Mouse (Mus musculus) hindbrain, embryonic 14.5 days (tissue): ENCODE measurements at regions not wholly inside any gene's neighbourhood (a gene's known extent, or its start where the extent isn't known, plus 50 kb on each side); places are given as distances from the start of the nearest gene placed in this dataset.

ENCODE experiments used
- ATAC-seq: fragments of 200-750 bp; cut with Nextera tagmentation; 2 replicates; pipeline ENCODE4 v1.8.0; 2017; ENCODE audit warnings: moderate number of reproducible peaks, mild to moderate bottlenecking, moderate TSS enrichment, moderate library complexity; ENCODE audit not compliant: low FRiP score
- DNase-seq: peaks from one replicate; pipeline ENCODE4 v3.0.0-alpha.2; 2015; ENCODE audit warnings: low spot score
- H3K27ac ChIP-seq: fragments of 300-500 bp; sonication (generic); 2 replicates; pipeline ENCODE4 v1.5.1; 2014; ENCODE audit warnings: mild to moderate bottlenecking, moderate library complexity
- H3K27me3 ChIP-seq: fragments of 300-500 bp; sonication (generic); 2 replicates; pipeline ENCODE4 v1.6.1; 2014; ENCODE audit warnings: mild to moderate bottlenecking, low read length, mixed read lengths; ENCODE audit not compliant: control insufficient read depth, insufficient read depth
- H3K36me3 ChIP-seq: fragments of 300-500 bp; sonication (generic); replicated peaks from 2 replicates; pipeline ENCODE4 v1.6.1; 2014; ENCODE audit not compliant: control insufficient read depth, insufficient read depth
- H3K4me1 ChIP-seq: fragments of 300-500 bp; sonication (generic); replicated peaks from 2 replicates; pipeline ENCODE4 v1.6.1; 2014; ENCODE audit warnings: antibody characterized with exemption, low read length, mixed read lengths; ENCODE audit not compliant: control insufficient read depth, insufficient read depth
- H3K4me2 ChIP-seq: fragments of 300-500 bp; sonication (generic); replicated peaks from 2 replicates; pipeline ENCODE4 v1.6.1; 2014; ENCODE audit warnings: mild to moderate bottlenecking, moderate library complexity
- H3K4me3 ChIP-seq: fragments of 300-500 bp; sonication (generic); replicated peaks from 2 replicates; pipeline ENCODE4 v1.5.1; 2014; ENCODE audit warnings: mild to moderate bottlenecking, low read length
- H3K9ac ChIP-seq: fragments of 300-500 bp; sonication (generic); 2 replicates; pipeline ENCODE4 v1.6.1; 2014
- H3K9me3 ChIP-seq: fragments of 300-500 bp; sonication (generic); 2 replicates; pipeline ENCODE4 v1.6.1; 2016; ENCODE audit warnings: low read length; ENCODE audit not compliant: control insufficient read depth
- WGBS: fragments of 180-500 bp; shearing (Covaris S2); extraction: QIAGEN DNeasy Blood & Tissue Kit; methylation state at CpG from one replicate; pipeline ENCODE4 v1.1.7; 2014; 5-methylcytosine and 5-hydroxymethylcytosine counted together

- Histone ChIP-seq H3K4me2 (no peak overlapping the region), H3K4me3 (no peak overlapping the region), H3K9ac (no peak overlapping the region), H3K27me3 (no peaks in the 10 kb centered on the region), H3K4me1 (no peaks in the 10 kb centered on the region), H3K27ac (no peak overlapping the region), H3K36me3 (no peaks in the 10 kb centered on the region), H3K9me3 (no peaks in the 10 kb centered on the region)
- DNase-seq (no peak), ATAC-seq (no peak)
- WGBS, result 98% methylated on average over 1 of the region's 1 CpGs
Measured at GRCm38 (mm10) chr14:85849490-85849889, 1291.5 kb downstream of the Diaph3 start.

DNA sequence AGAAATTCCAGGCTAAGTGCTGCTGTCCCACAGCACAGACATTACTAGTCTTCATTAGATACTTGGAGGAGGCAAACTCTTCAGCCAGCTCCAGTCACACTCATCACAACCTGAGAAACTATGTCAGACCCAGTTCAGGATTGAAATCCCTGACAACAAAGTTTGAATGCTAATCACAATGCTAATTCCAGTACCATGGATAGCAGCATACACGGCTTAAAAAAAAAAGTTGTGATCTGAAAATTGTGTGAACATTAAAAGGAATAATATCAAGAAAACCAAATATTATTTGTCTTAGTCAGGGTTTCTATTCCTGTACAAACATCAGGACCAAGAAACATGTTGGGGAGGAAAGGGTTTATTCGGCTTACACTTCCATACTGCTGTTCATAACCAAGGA is 1305.5 kb downstream of the Diaph3 start:
- 91% methylated on average over 2 of the region's 2 CpGs for WGBS
- H3K27ac ChIP-seq, result no peak overlapping the region

GRCm38 (mm10) chr14:85814920-85815319 is 1326.1 kb downstream of the Diaph3 start:
- ATAC-seq (no peak), DNase-seq (no peak)
- H3K36me3 ChIP-seq, result no peaks in the 10 kb centered on the region
- no peaks in the 10 kb centered on the region for H3K27me3 ChIP-seq
- H3K4me1 ChIP-seq, result no peaks in the 10 kb centered on the region
- H3K4me3 ChIP-seq, result no peak overlapping the region
- H3K27ac ChIP-seq, result no peak overlapping the region
- H3K9ac ChIP-seq, result no peak overlapping the region
- H3K9me3 ChIP-seq, result no peaks in the 10 kb centered on the region
- H3K4me2 ChIP-seq, result no peak overlapping the region
- 14% methylated on average over 2 of the region's 2 CpGs for WGBS

More for the DNA sequence above, 1305.5 kb downstream of the Diaph3 start:
- Histone ChIP-seq H3K36me3 (no peaks in the 10 kb centered on the region), H3K27me3 (no peaks in the 10 kb centered on the region), H3K9ac (no peak overlapping the region), H3K4me2 (no peak overlapping the region), H3K4me1 (no peaks in the 10 kb centered on the region), H3K4me3 (no peak overlapping the region), H3K9me3 (no peaks in the 10 kb centered on the region)
- DNase-seq (no peak), ATAC-seq (no peak)

- no peak overlapping the region for H3K4me3 ChIP-seq
- H3K4me2 ChIP-seq, result no peak overlapping the region
- ATAC-seq (no peak), DNase-seq (no peak)
- H3K4me1 ChIP-seq, result no peaks in the 10 kb centered on the region
- no peak overlapping the region for H3K27ac ChIP-seq
- no peak overlapping the region for H3K9ac ChIP-seq
- no peaks in the 10 kb centered on the region for H3K27me3 ChIP-seq
- WGBS, result 58% methylated on average over 3 of the region's 3 CpGs
- H3K9me3 ChIP-seq, result no peaks in the 10 kb centered on the region
- H3K36me3 ChIP-seq, result no peaks in the 10 kb centered on the region
Measured at GRCm38 (mm10) chr14:85784386-85784785, 1341.0 kb downstream of the Pcdh17 start.

GRCm38 (mm10) chr14:85770636-85771035 is 1327.3 kb downstream of the Pcdh17 start:
- H3K9me3 ChIP-seq, result no peaks in the 10 kb centered on the region
- no peak for ATAC-seq
- H3K4me2 ChIP-seq, result no peak overlapping the region
- no peak overlapping the region for H3K4me3 ChIP-seq
- no peak overlapping the region for H3K27ac ChIP-seq
- WGBS, result 51% methylated on average over 4 of the region's 4 CpGs
- H3K27me3 ChIP-seq, result no peaks in the 10 kb centered on the region
- no peak for DNase-seq
- no peaks in the 10 kb centered on the region for H3K4me1 ChIP-seq
- no peaks in the 10 kb centered on the region for H3K36me3 ChIP-seq
- H3K9ac ChIP-seq, result no peak overlapping the region

DNA sequence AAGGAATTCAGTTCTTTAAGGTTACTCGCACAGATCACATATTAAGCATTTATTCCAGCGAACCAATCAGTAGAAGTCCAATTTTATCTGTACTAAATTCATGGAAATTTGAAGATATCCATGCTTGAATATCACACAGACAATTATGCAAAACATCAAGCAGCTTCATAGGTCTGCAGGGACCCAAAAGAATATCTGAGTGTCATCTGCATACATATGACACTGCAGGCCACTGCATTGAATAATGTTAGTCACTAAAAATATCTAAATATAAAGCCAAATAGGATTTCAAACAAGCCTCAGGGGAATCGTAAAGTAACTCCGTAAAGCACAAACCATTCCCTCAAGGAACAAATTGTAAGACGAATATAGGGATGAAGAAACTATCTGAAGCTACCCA is 1324.9 kb downstream of the Pcdh17 start:
- H3K4me2 ChIP-seq, result no peak overlapping the region
- 65% methylated on average over 5 of the region's 5 CpGs for WGBS
- H3K9me3 ChIP-seq, result no peaks in the 10 kb centered on the region
- H3K36me3 ChIP-seq, result no peaks in the 10 kb centered on the region
- no peaks in the 10 kb centered on the region for H3K27me3 ChIP-seq
- no peak for DNase-seq
- H3K4me3 ChIP-seq, result no peak overlapping the region
- no peak overlapping the region for H3K27ac ChIP-seq
- no peak for ATAC-seq
- no peaks in the 10 kb centered on the region for H3K4me1 ChIP-seq
- no peak overlapping the region for H3K9ac ChIP-seq

- no peak overlapping the region for H3K9ac ChIP-seq
- H3K4me2 ChIP-seq, result no peak overlapping the region
- H3K4me1 ChIP-seq, result no peaks in the 10 kb centered on the region
- DNase-seq (no peak), ATAC-seq (no peak)
- H3K9me3 ChIP-seq, result no peaks in the 10 kb centered on the region
- 95% methylated on average over 1 of the region's 1 CpGs for WGBS
- H3K4me3 ChIP-seq, result no peak overlapping the region
- no peaks in the 10 kb centered on the region for H3K27me3 ChIP-seq
- no peak overlapping the region for H3K27ac ChIP-seq
- no peaks in the 10 kb centered on the region for H3K36me3 ChIP-seq
Measured at GRCm38 (mm10) chr14:85757343-85757742, 1314.0 kb downstream of the Pcdh17 start.

DNA sequence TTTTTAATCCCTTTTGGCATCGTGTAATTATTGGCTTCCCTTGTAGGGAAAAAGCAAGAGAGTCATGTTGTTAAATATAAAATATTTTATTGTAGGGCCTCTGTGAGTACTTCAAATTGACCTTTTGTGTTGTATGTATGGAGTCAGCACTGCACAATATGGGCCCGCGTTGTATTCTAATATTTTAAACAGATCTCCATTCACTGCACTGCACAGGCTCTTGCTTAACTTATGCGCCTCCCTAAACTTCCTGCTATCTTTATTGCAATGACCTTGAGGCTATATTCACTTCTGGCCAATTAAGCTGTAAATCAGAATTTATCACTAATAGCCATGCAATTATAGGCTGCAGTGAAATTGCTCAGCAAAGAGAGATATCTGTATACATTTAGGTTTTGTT is 1295.2 kb downstream of the Pcdh17 start:
- ATAC-seq (no peak), DNase-seq (no peak)
- Histone ChIP-seq H3K4me3 (no peak overlapping the region), H3K4me1 (no peaks in the 10 kb centered on the region), H3K9me3 (no peaks in the 10 kb centered on the region), H3K27ac (no peak overlapping the region), H3K27me3 (no peaks in the 10 kb centered on the region), H3K36me3 (no peaks in the 10 kb centered on the region), H3K4me2 (no peak overlapping the region), H3K9ac (no peak overlapping the region)
- WGBS, result 80% methylated on average over 4 of the region's 4 CpGs
